Comparison of ENCODE assay signal across 10 mouse cellular contexts in the genomic region with DNA sequence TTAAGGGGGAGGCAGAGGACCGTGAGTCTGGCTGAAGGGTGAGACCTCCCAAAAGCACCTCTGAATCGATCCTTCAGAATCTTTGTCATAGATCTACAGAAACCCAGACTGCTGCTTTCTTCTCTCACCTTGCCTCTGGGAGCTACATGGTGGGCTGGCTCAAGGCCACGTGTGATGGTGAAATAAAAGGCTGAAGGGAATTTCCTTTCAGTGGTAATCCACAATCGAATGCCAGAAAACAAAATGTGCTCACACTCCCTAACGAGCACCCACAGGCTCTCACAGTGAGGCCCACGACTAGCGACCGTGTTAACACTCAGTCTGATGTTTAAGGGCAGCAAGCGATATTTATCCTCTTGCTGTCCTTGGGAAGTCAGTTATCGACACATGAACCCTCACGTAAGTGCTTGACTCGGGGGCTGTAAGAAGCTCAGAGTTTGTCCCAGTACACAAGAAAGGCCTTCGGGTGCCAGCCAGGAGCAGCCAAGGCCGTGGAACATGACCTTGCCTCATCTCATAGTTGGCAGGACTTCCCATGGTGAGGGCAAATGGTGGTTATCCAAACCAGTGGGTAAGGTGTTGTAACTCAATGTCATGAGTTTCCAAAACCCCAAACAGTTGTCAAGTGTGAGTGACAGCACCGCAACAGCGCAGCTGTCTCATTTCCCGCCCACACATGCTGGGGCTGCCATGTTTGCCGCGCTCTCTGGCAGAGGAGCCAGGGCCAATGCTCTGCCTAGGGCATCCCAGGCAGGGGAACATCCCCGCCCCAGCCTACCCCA.
DNase-seq lines count a peak whose midpoint lies in the region; ATAC-seq and TF ChIP-seq lines count a peak whose summit lies in the region.
"Had no signal": no experiment of that assay in that cellular context is flagged by ENCODE, and none has a peak within 500 bp of the region (broad histone marks: within the 10 kb centered on the region; RNA-seq: fewer than 3 reads in every experiment).

No protein-coding gene starts in this region.

- H3K4me1 ChIP-seq in kidney, embryonic 14.5 days (ENCODE audit: control insufficient read depth, insufficient read depth, low read length), result peaks cover 26% of the 10 kb centered on the region
- H3K4me1 ChIP-seq in midbrain, embryonic 16.5 days (ENCODE audit: control insufficient read depth, insufficient read depth, low read length), result peaks cover 2% of the 10 kb centered on the region; the same call in 1 of the 2 replicates

- DNase-seq in kidney, adult 11 months, result peak; percentile 58
- DNase-seq in adrenal gland, adult (ENCODE audit: inconsistent age in 2 of 2, low spot score in 1 of 2), result peak; percentile 90 to 95
- peak; percentile 69 for DNase-seq in gastrocnemius, adult 2 months
- no peak for DNase-seq in thymus, adult 18-20 months
- no peak for DNase-seq in frontal cortex, adult 2 months (ENCODE audit: extremely low spot score in 1 of 2, low spot score in 1 of 2)
- DNase-seq: cerebellum, adult 11-12 months had no signal

- no peak overlapping the region for H3K27ac ChIP-seq in kidney, embryonic 14.5 days (ENCODE audit: low read depth, low read length)
- H3K27ac ChIP-seq in gastrocnemius, adult 2 months, result peak overlapping the region; percentile 66
- no peak overlapping the region for H3K27ac ChIP-seq in midbrain, embryonic 16.5 days (ENCODE audit: low read length)
- H3K27ac ChIP-seq: stomach, embryonic 15.5 days had no signal

- no peaks in the 10 kb centered on the region for H3K27me3 ChIP-seq in kidney, embryonic 14.5 days (ENCODE audit: control insufficient read depth, insufficient read depth, low read length)
- H3K27me3 ChIP-seq in midbrain, embryonic 16.5 days (ENCODE audit: control insufficient read depth, insufficient read depth, low read depth, low read length), result no peaks in the 10 kb centered on the region
- H3K27me3 ChIP-seq: stomach, embryonic 15.5 days had no signal

- no peak for TF ChIP-seq CTCF in gastrocnemius, adult 2 months (IDR thresholded peaks at IDR 0.05)

- intact Hi-C loops in gastrocnemius, adult 2 months (cut with DNase I), result no loop called here

- H3K9ac ChIP-seq in kidney, embryonic 14.5 days (ENCODE audit: low read depth, low read length), result no peak overlapping the region
- H3K9ac ChIP-seq in midbrain, embryonic 16.5 days (ENCODE audit: low read depth, low read length), result no peak overlapping the region
- H3K9ac ChIP-seq: stomach, embryonic 15.5 days had no signal

- no peak overlapping the region for H3K4me2 ChIP-seq in kidney, embryonic 14.5 days (replicated peaks; ENCODE audit: low read depth, low read length)
- H3K4me2 ChIP-seq in midbrain, embryonic 16.5 days (ENCODE audit: low read length), result no peak overlapping the region
- H3K4me2 ChIP-seq: stomach, embryonic 15.5 days had no signal

- no peaks in the 10 kb centered on the region for H3K9me3 ChIP-seq in kidney, embryonic 14.5 days (ENCODE audit: control insufficient read depth, low read length)
- H3K9me3 ChIP-seq in midbrain, embryonic 16.5 days (replicated peaks; ENCODE audit: control insufficient read depth, low read length, poor library complexity, severe bottlenecking), result no peaks in the 10 kb centered on the region
- H3K9me3 ChIP-seq: stomach, embryonic 15.5 days had no signal

- WGBS in kidney, embryonic 14.5 days, result 84% methylated on average over 20 of the region's 20 CpGs
- WGBS in midbrain, embryonic 16.5 days, result 73% methylated on average over 20 of the region's 20 CpGs

- no peak overlapping the region for H3K4me3 ChIP-seq in kidney, embryonic 14.5 days (ENCODE audit: low read length)
- H3K4me3 ChIP-seq in gastrocnemius, adult 2 months, result no peak overlapping the region
- H3K4me3 ChIP-seq in midbrain, embryonic 16.5 days (ENCODE audit: low read depth, low read length), result no peak overlapping the region
- H3K4me3 ChIP-seq: stomach, embryonic 15.5 days had no signal

- H3K36me3 ChIP-seq in kidney, embryonic 14.5 days (ENCODE audit: control insufficient read depth, insufficient read depth, low read length), result no peaks in the 10 kb centered on the region
- no peaks in the 10 kb centered on the region for H3K36me3 ChIP-seq in midbrain, embryonic 16.5 days (ENCODE audit: control insufficient read depth, insufficient read depth, low read length)
- H3K36me3 ChIP-seq: stomach, embryonic 15.5 days had no signal

- ATAC-seq in kidney, embryonic 14.5 days (ENCODE audit: low FRiP score, low TSS enrichment), result no peak
- peak; percentile 66 for ATAC-seq in megakaryocyte progenitor cell, adult 5-6 weeks (replicated peaks; ENCODE audit: poor library complexity)
- no peak for ATAC-seq in midbrain, embryonic 16.5 days

Comparison
In these comparisons a context has a peak if more than half of its experiments do, and no peak if none do; other contexts are left out.
1. DNase-seq: peak in kidney, adult 11 months (single experiment), adrenal gland, adult (2 of 2) and gastrocnemius, adult 2 months (single experiment); none in thymus, adult 18-20 months (0 of 2) and frontal cortex, adult 2 months (0 of 2).